Mouse (Mus musculus) erythroid progenitor cell, adult 5-6 weeks (primary cell): ENCODE measurements at regions not wholly inside any gene's neighbourhood (a gene's known extent, or its start where the extent isn't known, plus 50 kb on each side); places are given as distances from the start of the nearest gene placed in this dataset.
"Not testable (repeated sequence)": the region's sequence is repeated elsewhere in the genome, so short reads cannot be mapped to it uniquely, and the experiment has no call there.

Source experiments
- ATAC-seq: replicated peaks from 2 replicates; pipeline ENCODE4 v1.8.0; 2016; ENCODE audit warnings: moderate number of reproducible peaks, mild to moderate bottlenecking, moderate TSS enrichment, inconsistent platforms; ENCODE audit not compliant: poor library complexity, low FRiP score, severe bottlenecking

DNA sequence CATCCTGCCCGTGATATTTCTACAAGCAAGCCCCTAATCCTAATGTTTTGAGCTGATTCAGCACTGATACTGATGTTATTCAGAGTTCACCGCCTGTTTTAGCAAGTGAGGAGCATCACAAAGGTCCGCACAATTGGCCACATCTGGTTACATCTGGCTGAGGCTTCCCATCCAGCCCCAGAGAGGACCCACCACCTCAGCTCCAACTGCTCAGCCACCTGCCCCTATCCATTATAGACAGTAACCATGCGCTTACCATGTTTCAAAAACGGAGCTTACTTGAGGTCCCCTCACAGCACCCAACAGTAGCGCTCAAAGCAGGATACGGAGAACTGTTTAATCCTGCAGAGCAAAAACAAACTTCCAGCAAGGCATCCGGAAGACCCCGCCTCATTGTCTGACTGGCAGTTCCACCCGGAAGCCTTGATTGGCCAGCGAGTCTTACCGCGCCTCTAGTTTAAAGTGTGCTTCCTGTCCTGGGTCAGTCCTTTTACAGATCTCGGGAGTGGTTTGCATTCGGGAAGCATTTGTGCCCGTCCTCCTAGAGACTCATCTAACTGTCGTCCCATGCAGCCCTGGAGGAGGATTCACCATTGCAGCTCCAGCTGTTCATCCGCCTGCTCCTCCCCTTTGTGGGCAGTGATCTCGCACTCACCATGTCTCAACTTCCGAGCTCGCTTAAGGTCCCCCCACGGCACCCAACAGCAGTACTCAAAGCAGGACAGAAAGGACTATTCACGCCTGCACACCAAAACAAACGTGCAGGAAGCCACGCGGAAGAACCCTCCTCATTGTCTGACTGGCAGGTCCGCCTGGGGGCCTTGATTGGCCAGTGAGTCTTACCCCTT, 69.9 kb upstream of the Zfp825 start:
- ATAC-seq = peak; percentile 87

DNA sequence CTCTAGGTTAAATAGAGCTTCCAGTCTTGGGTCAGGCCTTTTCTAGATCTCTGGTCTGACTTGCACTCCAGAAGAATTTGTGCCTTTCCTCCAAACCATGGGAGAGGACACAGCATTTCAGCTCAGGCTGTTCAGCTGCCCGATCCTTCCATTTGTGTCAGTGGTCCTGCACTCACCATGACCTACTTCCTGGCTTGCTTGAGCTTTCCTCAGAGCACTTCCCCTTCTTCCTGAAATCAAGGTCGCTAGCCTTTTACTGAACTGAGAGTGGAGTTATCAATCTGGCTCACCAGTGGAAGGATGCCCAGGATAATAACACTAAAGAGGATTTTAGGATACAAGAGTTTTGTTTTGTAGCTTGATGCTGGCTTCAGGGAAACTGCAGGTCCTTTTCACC, 70.5 kb upstream of the Zfp825 start:
- ATAC-seq = not testable (repeated sequence)

DNA sequence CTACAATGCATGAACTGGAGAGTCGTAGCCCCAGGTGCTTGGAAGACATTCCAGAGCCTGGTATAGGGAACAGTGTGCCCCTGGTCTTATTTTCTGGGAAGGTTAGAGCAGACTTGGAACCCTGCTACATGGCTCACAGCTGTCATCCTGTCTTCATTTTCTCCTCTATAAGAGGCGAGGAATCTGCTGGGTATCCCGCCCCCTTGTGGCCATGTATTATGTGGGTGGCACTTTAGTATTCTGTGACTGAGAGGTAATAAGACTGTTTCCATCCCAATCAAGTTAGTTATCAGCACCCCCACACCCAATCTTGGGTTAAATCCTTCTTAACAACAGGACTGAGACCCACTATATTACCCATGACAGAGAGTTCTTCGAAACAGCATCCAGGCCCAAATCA, 69.4 kb upstream of the Erap1 start:
- not testable (repeated sequence) for ATAC-seq
